Mouse (Mus musculus) hematopoietic multipotent progenitor cell, adult 10-12 weeks (in vitro differentiated cells): ENCODE results near the gene Peli1. TPM values are rescaled to one million over a fixed set of nuclear protein-coding genes. Genes with fewer than 3 reads are reported as not detected.

Source experiments
- polyA plus RNA-seq: library from polyadenylated mRNA; stranded (reverse); fragments of >175 nt; gene quantifications from 2 replicates; pipeline ENCODE4 v1.2.3, GENCODE M21; 2012; ENCODE audit warnings: low replicate concordance

Gene Peli1
- polyA plus RNA-seq = 56.5 and 122 TPM in 2 replicates

DNA sequence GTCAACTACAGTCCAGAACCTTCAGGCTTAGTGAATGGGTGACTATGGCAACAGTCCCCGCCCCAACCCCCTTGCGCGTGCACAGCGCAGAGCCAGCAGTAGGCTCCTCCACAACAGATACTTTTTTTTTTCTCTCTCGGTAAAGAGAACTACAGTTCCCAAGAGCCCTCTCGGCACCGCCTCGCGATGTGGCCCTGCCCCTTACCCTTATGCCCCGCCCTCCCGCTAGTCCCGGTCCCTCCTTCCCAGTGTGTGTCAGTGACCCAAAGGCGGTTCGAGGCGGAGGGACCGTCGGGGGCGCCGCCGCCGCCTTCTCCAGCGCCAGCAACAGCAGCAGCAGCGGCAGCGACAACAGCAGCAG is at the start of gene Peli1:
Gene Peli1, plus strand, starts transcription at position 225 of the 361 bp plus-strand sequence.

Other genes with a start within 250 kb of the Peli1 start
- 1.7 and 2.1 TPM in 2 replicates for gene Vps54, start 148.0 kb downstream of the Peli1 start, polyA plus RNA-seq